Mouse (Mus musculus) CH12F3 (cell line): ENCODE results near the gene Tmem221.

Source experiments
- in situ Hi-C: fragments of 300-500 bp; cut with MboI; formaldehyde crosslinking; loops from 2 replicates; pipeline ENCODE4 v1.14.3; 2020; ENCODE audit warnings: low sequenced_read_pairs

The Tmem221 gene

DNA sequence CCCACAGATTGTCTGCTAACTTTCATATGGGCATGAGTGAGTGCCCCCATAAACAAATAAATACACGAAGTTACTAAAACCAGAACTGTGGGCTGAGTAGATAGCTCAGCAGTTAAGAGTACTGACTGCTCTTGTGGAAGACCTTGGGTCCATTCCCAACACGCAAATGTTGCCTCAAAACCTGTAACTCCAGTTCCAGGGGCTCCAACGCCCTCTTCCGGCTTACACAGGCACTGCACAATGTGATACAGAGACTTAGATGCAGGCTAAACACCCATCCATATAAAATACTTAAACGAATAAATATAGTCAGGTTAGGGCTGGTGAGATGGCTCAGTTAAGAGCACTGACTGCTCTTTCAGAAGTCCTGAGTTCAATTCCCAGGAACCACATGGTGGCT lies 43.6 kb downstream of the Tmem221 start:
- in situ Hi-C loops: no loop called here

DNA sequence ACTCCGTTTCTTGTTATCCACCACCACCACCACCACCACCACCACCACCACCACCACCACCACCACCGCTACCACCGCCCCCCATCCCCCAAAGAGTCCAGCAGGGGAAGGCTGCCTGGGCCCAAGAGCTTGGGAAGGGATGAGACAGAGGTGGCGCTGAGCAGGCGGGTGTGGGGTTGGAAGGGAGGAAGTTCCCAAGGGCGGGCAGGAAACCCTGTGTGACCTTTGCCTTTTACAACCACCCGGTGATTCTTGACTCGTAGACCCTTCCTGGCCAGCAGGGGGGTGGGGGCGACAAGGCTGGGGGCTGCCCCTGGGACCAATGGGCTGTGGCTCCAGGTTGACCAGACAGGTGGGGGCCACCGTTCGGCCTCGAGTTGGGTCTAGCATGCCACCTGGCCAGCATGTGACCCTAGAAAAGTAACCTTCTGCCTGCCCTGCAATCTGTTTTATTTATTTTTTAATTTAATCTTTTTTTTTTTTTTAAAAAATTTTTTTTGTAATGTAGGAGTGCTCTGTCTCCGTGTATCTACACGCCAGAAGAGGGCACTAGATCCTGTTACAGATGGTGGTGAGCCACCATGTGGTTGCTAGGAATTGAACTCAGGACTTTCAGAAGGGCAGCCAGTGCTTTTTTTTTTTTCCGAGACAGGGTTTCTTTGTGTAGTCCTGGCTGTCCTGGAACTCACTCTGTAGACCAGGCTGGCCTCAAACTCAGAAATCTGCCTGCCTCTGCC lies 45.5 kb downstream of the Tmem221 start:
- in situ Hi-C loops: no loop called here

DNA sequence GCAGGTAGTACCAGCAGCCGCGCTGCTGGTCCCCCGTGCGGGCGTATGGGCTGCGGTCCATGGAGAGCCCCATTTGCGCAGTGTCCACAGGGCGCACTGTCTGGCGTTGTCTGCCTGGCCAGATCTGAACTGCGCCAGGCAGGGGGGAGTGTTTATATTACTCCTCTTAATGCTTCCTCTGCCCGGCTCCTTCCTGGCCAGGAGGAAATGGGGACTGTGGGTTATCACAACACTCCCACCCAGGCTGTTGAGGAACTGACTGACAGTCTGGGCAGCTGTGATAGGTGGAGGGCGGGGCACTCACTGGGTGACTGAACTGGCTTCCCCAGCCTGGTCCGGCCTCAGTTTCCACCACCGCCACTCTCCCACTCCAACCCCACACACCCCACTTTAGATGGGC lies 47.0 kb downstream of the Tmem221 start, which contains the start of gene Plvap:
Gene Plvap (minus strand): TSS at position 109 of the 400 bp plus-strand sequence.
- in situ Hi-C loops: no loop called here

DNA sequence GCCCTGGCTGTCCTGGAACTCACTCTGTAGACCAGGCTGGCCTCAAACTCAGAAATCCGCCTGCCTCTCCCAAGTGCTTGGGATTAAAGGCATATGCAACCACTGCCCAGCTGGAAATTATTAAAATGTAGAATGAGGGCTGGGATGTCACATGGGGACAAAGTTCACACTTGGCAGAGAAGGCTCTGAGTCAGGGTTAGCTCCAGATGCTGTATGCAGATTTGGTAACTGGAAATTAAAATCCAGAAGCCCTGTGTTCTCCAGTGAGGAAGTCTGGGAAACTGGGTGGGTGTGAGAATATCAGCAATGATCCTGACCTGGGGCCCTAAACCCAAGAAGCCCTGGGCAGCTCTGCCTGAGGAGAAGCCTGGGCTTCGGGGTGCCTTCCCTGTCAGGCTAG lies 49.4 kb downstream of the Tmem221 start:
- in situ Hi-C loops: no loop called here

DNA sequence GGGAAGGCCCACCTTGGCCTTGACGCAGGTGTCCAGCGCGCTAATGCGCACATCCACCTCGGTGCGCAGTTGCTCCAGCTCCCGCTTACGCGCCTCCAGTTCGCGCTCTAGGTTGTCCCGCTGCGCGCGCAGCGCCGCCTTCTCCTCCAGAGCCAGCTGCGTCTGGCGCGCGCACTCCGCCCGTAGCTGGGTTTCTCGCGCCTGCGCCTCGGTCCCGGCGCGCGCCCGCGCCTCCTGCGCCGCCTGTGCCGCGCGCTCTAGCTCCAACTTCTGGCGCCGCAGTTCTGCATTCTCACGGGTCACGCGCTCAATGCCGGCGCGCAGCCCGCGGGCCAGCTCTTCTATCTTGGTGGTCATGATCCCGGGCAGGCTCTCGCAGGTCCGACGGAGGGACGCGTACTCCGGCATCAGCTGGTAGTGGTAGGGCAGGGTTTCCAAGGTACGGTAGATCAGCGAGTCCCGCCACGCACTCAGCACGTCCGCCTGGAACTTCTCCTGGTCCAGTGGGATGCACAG lies 51.0 kb downstream of the Tmem221 start:
- in situ Hi-C loops: no loop called here

DNA sequence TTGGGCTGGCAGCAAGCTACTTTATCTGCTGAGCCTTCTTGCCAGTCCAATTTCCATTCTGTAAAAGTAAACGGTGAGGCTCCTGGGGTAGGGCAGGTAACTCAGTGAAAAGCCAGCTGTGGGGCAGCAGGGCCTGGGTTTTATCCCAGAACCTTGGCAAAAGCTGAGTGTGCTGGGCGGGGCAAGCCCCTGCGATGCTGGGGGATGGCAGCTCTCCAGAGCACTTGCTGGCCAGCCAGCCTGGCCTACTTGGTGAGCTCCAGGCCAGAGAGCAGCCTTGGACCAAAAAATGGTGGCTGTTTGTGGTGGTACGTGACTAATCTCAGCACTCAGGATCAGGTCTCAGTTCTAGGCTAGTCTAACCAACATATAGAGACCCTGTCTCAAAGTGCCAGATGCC lies 52.7 kb downstream of the Tmem221 start:
- in situ Hi-C loops: no loop called here

DNA sequence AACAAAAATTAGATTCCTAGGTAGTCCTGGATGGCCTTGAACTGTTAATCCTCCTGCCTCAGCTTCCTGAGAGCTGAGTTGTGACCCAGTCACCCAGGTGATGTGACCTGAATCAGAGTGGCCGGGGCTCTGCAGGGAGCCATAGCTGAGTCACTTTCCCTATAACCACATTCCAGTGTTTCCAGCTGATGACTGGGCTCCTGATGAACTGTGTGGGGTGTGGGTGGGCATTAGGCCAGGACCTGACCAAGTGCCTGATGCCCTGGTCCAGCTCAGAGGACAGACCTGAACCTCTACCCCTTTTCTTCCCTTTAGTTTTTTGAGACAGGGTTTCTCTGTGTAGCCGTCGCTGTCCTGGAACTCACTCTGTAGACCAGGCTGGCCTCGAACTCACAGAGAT lies 53.3 kb downstream of the Tmem221 start:
- in situ Hi-C loops: no loop called here

DNA sequence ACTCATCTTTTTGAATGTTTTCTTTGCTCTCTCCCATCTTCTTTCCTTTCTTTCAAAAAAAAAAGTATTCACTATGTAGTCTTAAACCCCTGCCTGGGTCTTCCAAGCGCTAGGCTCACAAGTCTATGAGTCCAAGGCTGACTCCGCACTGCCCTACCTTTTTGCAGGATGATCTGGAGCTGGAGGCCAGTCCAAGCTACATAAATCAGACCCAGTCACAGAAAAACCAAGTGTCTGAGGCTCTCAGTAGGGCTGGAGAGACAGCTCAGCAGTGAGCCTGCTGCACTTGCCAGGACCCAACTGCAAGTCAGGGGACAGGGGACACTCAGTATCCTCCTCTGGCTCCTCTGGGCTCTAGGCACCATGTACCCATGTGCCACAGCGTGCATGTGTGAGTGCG lies 54.3 kb downstream of the Tmem221 start:
- in situ Hi-C loops: no loop called here
